Mouse (Mus musculus) liver, embryonic 13.5 days (tissue): ENCODE results near the gene P2rx7. TPM values are rescaled to one million over a fixed set of nuclear protein-coding genes. Genes with fewer than 3 reads are reported as not detected.

Source experiments
- ATAC-seq: fragments of 200-750 bp; cut with Nextera tagmentation; 2 replicates; pipeline ENCODE4 v1.8.0; 2017; ENCODE audit warnings: low read depth, mild to moderate bottlenecking, moderate number of reproducible peaks, moderate library complexity
- DNase-seq: peaks from one replicate; pipeline ENCODE4 v3.0.0; 2022
- H3K27ac ChIP-seq: fragments of 300-500 bp; sonication (generic); 2 replicates; pipeline ENCODE4 v1.5.1; 2015; ENCODE audit warnings: moderate library complexity, mild to moderate bottlenecking, inconsistent platforms
- H3K27me3 ChIP-seq: fragments of 300-500 bp; sonication (generic); 2 replicates; pipeline ENCODE4 v1.6.1; 2015; ENCODE audit warnings: mild to moderate bottlenecking, inconsistent platforms
- H3K36me3 ChIP-seq: fragments of 300-500 bp; sonication (generic); 2 replicates; pipeline ENCODE4 v1.6.1; 2015; ENCODE audit warnings: mild to moderate bottlenecking, inconsistent platforms
- H3K4me1 ChIP-seq: fragments of 300-500 bp; sonication (generic); replicated peaks from 2 replicates; pipeline ENCODE4 v1.6.1; 2015; ENCODE audit warnings: inconsistent platforms
- H3K4me2 ChIP-seq: fragments of 300-500 bp; sonication (generic); 2 replicates; pipeline ENCODE4 v1.6.1; 2015; ENCODE audit warnings: inconsistent platforms, mild to moderate bottlenecking, moderate library complexity
- H3K4me3 ChIP-seq: fragments of 300-500 bp; sonication (generic); replicated peaks from 2 replicates; pipeline ENCODE4 v1.5.1; 2015; ENCODE audit warnings: mild to moderate bottlenecking, inconsistent platforms
- H3K9ac ChIP-seq: fragments of 300-500 bp; sonication (generic); 2 replicates; pipeline ENCODE4 v1.6.1; 2015; ENCODE audit warnings: mild to moderate bottlenecking, inconsistent platforms
- H3K9me3 ChIP-seq: fragments of 300-500 bp; sonication (generic); replicated peaks from 2 replicates; pipeline ENCODE4 v1.6.1; 2016; ENCODE audit warnings: inconsistent platforms
- WGBS: fragments of 180-500 bp; shearing (Covaris S2); methylation state at CpG from one replicate; pipeline ENCODE4 v1.1.7; 2015; ENCODE audit not compliant: insufficient replicate concordance; 5-methylcytosine and 5-hydroxymethylcytosine counted together
- polyA plus RNA-seq: library from polyadenylated mRNA; unstranded; fragments of >200 nt; fragmentation: Nextera tagmentation; extraction: Ambion mirVana; gene quantifications from 2 replicates; pipeline ENCODE4 v1.2.1, GENCODE M21; 2015

Gene P2rx7
- 0.98 and 1.3 TPM in 2 replicates for polyA plus RNA-seq

DNA sequence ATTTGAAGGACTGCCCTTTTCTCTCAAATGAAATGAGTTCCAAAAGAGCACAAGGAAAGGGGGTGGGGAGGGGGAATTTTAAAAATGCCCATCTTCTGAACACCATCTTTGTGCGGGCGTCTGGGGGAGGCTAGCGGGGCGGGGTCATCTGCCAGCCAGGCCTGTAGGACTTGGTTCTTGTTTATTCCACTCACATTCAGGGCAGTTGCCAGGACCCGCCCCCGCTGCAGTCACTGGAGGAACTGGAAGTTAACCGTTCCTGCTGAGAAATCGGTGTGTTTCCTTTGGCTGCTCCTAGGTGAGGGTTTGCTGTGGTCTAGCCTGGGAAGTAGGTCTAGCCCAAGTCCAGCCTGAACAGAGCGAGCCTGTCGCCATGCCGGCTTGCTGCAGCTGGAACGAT, at the start of gene P2rx7:
TSS of gene P2rx7 (plus strand) at position 211 of the 400 bp plus-strand sequence.
- Histone ChIP-seq H3K9me3 (no peaks in the 10 kb centered on the region), H3K36me3 (no peaks in the 10 kb centered on the region), H3K27me3 (no peaks in the 10 kb centered on the region; the same call in 1 of the 2 replicates), H3K27ac (no peak within 1 kb of the TSS), H3K9ac (no peak within 1 kb of the TSS), H3K4me1 (peaks cover 28% of the 10 kb centered on the region), H3K4me2 (peak within 1 kb of the TSS; percentile 25; the same call in 1 of the 2 replicates), H3K4me3 (no peak within 1 kb of the TSS)
- ATAC-seq = no peak
- 38% methylated on average over 12 of the region's 12 CpGs for WGBS
- no peak for DNase-seq

DNA sequence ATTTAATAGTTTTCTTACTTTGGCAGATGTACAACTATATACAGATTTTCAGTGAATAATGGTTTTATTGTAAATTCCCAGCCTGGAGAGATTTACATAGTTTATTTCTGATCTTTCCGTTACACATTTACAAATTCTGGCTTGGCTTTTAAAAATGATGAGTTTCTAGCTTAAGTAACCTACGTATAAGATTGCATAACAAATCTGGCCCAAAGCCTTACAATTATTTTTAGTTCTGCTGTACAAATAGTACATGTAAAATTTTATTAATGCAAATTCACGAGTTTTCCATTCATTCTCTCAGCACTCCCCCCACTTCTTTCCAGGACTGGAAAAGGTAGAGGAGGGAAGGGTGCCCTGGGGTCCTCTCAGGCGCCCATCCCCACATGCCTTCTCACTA, 48.2 kb upstream of the P2rx7 start:
- Histone ChIP-seq H3K9me3 (no peaks in the 10 kb centered on the region), H3K27ac (no peak overlapping the region), H3K4me1 (no peaks in the 10 kb centered on the region), H3K9ac (no peak overlapping the region), H3K27me3 (no peaks in the 10 kb centered on the region), H3K36me3 (0 out of 2 replicates have a peak, but pooled peaks cover 3% of the 10 kb centered on the region), H3K4me3 (no peak overlapping the region), H3K4me2 (no peak overlapping the region)
- WGBS = 65% methylated on average over 4 of the region's 4 CpGs
- DNase-seq (no peak), ATAC-seq (no peak)

DNA sequence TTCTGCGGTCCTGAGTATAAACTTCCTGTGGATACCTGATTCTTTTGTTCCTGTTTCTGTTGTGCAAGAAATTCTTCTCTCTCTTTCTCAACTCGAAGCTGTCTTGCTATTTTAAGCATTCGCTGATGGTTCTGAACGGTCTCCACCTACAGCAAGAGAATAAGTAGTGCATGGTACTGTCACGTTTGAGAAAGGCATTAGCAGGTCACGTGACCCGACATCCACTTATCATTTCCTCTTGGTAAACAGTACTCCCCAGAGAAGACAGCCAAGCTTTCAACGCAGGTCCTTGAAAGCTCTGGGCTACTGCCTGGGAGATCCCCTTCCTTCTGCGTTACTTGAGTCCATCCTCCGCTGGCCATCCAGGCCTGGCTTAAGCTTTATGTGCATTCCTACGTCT, 41.5 kb upstream of the P2rx7 start:
- Histone ChIP-seq H3K27ac (no peak overlapping the region), H3K4me3 (no peak overlapping the region), H3K9me3 (no peaks in the 10 kb centered on the region), H3K36me3 (0 out of 2 replicates have a peak, but pooled peaks cover 3% of the 10 kb centered on the region), H3K4me2 (no peak overlapping the region), H3K4me1 (peaks cover 11% of the 10 kb centered on the region), H3K27me3 (no peaks in the 10 kb centered on the region), H3K9ac (no peak overlapping the region)
- DNase-seq (no peak), ATAC-seq (no peak)
- WGBS = 25% methylated on average over 11 of the region's 11 CpGs

DNA sequence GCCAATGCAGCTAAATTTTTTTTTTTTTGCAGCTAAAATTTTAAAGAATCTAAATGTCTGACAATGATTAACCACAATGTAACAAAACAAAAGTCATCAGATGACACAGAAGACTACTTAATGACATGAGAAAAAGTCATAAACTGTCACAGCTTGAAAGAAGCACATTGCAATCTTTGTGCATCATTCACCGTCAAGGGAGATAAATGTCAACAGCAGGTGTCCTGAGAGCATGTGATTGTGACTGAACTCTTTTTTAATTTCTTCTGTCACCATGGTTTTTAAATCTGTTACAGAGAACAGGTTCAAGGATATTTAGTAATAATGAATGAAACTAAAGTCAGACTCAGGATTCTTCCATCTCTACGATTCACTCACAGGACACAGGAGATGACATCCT, 38.8 kb upstream of the P2rx7 start:
- ATAC-seq (no peak), DNase-seq (no peak)
- peaks cover 11% of the 10 kb centered on the region for H3K4me1 ChIP-seq
- no peaks in the 10 kb centered on the region for H3K27me3 ChIP-seq
- H3K9ac ChIP-seq = no peak overlapping the region
- no peaks in the 10 kb centered on the region for H3K9me3 ChIP-seq
- WGBS = 66% methylated on average over 2 of the region's 2 CpGs
- H3K4me3 ChIP-seq = no peak overlapping the region
- H3K27ac ChIP-seq = no peak overlapping the region
- H3K36me3 ChIP-seq = no peaks in the 10 kb centered on the region
- H3K4me2 ChIP-seq = no peak overlapping the region

DNA sequence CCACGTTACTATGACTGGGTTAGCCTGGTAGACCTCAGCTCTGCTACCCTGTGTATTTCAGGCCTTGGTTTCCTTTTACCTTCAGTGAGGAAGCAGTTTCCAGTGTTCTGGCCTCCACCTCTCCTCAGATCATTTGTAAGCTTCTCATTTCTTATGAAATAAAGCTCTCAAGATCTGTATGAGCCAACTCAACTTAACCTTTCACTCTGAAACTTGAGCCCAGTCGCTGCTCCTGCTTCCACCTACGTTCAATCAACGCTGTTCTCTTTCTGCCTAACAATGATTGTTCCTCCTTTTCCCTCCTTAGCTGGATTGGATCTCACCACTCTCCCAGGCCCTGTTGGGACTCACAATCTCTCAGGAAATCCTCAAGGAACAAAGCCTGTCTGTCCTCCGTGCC, 32.1 kb upstream of the P2rx7 start:
- H3K27me3 ChIP-seq = peaks cover 17% of the 10 kb centered on the region
- 52% methylated on average over 5 of the region's 5 CpGs for WGBS
- no peak overlapping the region for H3K4me2 ChIP-seq
- ATAC-seq = no peak
- no peak overlapping the region for H3K27ac ChIP-seq
- H3K36me3 ChIP-seq = no peaks in the 10 kb centered on the region
- no peak for DNase-seq
- H3K9ac ChIP-seq = no peak overlapping the region
- peaks cover 14% of the 10 kb centered on the region for H3K4me1 ChIP-seq
- H3K4me3 ChIP-seq = no peak overlapping the region
- no peaks in the 10 kb centered on the region for H3K9me3 ChIP-seq

DNA sequence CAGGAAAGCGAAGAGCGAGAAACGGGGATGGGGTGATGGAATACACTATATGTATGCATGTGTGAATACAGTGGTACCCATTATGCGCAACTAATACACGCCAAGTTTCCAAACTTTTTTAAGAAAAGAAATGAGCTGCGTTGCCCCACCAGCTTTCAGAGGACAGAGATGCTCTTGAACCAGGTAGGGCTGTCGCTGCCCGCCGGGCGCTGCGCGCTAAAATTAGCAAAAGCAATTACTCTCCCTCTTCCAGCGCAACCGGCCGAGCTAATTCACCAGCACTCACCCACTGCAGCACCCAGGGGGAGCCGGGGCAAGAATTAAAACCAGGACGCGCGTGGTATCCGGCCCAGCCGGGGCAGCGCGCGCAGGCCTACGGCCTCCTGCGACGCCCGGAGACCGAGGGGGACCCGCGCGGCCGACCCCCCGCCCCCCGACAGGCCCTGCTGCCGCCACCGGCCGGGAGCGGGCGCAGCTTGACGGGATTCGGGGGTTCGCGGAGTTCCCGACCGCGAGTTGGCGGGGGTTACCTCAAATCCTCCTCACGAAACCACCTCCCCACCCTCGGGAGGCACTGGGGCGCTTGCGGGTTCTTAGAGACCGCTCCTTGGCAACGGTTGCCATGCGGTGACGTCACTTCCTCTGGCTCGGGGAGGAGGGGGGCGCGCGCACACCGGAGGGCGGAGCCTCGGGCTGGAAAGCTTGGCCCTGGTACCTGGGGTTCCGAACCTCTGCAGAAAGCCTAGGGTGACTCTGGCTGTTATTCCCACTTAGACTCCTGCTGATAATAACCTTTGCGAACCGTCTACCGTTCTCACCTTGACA, 29.6 kb upstream of the P2rx7 start, which contains the start of gene Ift81:
TSS of gene Ift81 (minus strand) at position 611 of the 825 bp plus-strand sequence.
- H3K4me2 ChIP-seq = peak within 1 kb of the TSS; percentile 94
- ATAC-seq (peak; percentile 89), DNase-seq (peak; percentile 83)
- 4% methylated on average over 67 of the region's 67 CpGs for WGBS
- peaks cover 17% of the 10 kb centered on the region for H3K27me3 ChIP-seq
- H3K4me3 ChIP-seq = peak within 1 kb of the TSS; percentile 69
- no peaks in the 10 kb centered on the region for H3K9me3 ChIP-seq
- peaks cover 14% of the 10 kb centered on the region for H3K4me1 ChIP-seq
- no peaks in the 10 kb centered on the region for H3K36me3 ChIP-seq
- H3K27ac ChIP-seq = no peak within 1 kb of the TSS
- H3K9ac ChIP-seq = peak within 1 kb of the TSS; percentile 71

DNA sequence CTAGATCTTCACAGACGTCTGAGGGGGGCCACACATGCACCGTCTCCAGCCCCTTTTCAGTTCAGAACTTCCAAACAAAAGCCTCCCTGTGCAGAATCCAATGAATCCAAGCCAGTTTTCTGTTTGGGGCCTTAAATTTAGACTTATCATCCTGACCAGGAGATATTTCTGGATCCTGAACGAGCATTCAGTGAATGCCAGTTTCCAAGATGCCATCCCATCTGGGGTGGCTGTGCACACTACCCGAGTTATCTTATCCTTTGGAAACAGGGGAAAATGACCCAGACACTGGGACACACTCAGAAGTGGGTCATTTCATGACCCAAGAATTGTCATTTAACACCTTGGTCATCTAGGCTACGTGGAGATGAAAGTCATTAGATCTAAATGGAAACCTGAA, 26.0 kb upstream of the P2rx7 start:
- no peak overlapping the region for H3K27ac ChIP-seq
- no peak overlapping the region for H3K4me2 ChIP-seq
- H3K9me3 ChIP-seq = no peaks in the 10 kb centered on the region
- DNase-seq = no peak
- H3K36me3 ChIP-seq = no peaks in the 10 kb centered on the region
- H3K4me3 ChIP-seq = no peak overlapping the region
- no peak for ATAC-seq
- peaks cover 13% of the 10 kb centered on the region for H3K27me3 ChIP-seq
- H3K4me1 ChIP-seq = peaks cover 19% of the 10 kb centered on the region
- 63% methylated on average over 5 of the region's 5 CpGs for WGBS
- no peak overlapping the region for H3K9ac ChIP-seq

DNA sequence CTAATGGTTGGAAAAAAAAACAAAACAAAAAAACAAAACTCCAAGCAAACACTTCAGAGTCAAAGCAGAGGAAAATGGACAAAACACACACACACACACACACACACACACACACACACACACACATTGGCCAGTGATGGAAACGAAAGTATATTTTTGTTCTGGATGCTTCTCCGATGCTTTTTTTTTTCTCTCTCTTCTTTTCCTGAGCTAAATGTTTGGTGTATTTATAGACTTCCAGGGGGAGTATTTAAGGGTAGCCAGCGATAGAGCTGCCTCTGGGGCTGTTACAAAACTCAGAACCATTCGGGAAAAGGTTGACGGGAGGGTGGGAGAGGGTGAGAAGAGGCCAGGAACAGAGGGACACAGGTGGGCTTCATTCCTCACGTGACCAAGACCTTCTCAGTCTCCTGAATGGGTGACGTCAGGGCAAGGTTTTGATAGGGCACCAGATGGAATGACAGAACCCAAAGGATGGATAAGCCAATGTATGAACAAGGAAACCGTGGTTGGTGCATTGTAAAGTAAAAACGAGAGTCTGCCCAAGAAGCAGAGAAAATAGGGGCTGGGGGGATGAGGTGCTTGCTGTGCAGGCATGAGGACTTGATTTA, 23.9 kb upstream of the P2rx7 start:
- Histone ChIP-seq H3K4me3 (no peak overlapping the region), H3K36me3 (no peaks in the 10 kb centered on the region), H3K27ac (no peak overlapping the region), H3K4me1 (peaks cover 20% of the 10 kb centered on the region), H3K27me3 (0 out of 2 replicates have a peak, but pooled peaks cover 3% of the 10 kb centered on the region), H3K4me2 (no peak overlapping the region), H3K9me3 (no peaks in the 10 kb centered on the region), H3K9ac (no peak overlapping the region)
- DNase-seq (no peak), ATAC-seq (no peak)
- 64% methylated on average over 9 of the region's 9 CpGs for WGBS

DNA sequence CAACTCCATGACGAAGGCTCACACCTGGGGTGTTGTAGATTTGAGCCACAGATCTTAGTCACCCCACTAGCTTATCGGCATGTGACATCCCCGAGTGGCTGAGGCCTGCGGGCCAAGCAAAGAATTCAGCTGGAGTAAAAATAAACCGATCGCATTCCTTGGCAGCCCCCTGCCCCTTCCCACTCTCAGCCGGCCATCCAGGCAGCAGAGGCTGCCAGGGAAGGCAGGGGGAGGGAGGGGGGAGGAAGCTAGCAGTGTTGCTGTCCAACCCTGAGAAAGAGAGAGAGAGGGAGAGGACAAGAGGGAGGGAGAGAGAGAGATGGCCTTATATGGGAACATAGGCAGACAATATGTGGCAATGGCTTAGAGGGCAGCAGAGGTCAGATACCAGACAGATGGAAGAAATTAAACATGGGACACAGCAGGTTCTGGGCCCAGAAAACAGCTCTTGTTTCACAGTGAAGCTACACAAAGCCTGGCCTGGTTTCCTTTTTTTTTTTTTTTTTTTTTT, 22.3 kb upstream of the P2rx7 start:
- peak overlapping the region; percentile 7; the same call in 1 of the 2 replicates for H3K27ac ChIP-seq
- H3K4me3 ChIP-seq = no peak overlapping the region
- 31% methylated on average over 7 of the region's 7 CpGs for WGBS
- ATAC-seq (no peak), DNase-seq (no peak)
- no peaks in the 10 kb centered on the region for H3K27me3 ChIP-seq
- H3K4me1 ChIP-seq = peaks cover 25% of the 10 kb centered on the region
- H3K9me3 ChIP-seq = no peaks in the 10 kb centered on the region
- no peak overlapping the region for H3K9ac ChIP-seq
- no peak overlapping the region for H3K4me2 ChIP-seq
- H3K36me3 ChIP-seq = no peaks in the 10 kb centered on the region

DNA sequence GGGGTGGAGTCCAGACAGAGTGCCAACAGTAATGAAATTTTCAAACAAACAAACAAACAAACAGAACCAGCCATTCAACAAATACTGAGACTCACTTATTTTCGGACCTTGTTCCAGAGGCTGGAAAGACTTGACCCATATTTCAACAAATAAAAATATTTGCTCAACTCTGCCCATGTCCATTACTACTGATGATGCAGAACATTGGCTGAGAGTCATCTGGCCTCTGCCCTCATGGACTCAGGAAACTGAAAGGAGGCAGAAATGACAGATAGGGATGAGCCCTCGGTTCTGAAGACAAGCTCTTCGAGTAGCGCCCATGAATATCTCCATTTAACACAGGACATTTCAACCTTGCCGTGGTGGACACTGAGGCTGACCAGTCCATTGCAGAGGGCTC, 21.2 kb upstream of the P2rx7 start:
- ATAC-seq (no peak), DNase-seq (no peak)
- Histone ChIP-seq H3K4me1 (peaks cover 25% of the 10 kb centered on the region), H3K4me2 (no peak overlapping the region), H3K27ac (no peak overlapping the region), H3K27me3 (no peaks in the 10 kb centered on the region), H3K4me3 (no peak overlapping the region), H3K9ac (no peak overlapping the region), H3K9me3 (no peaks in the 10 kb centered on the region), H3K36me3 (no peaks in the 10 kb centered on the region)
- WGBS = 66% methylated on average over 5 of the region's 5 CpGs

DNA sequence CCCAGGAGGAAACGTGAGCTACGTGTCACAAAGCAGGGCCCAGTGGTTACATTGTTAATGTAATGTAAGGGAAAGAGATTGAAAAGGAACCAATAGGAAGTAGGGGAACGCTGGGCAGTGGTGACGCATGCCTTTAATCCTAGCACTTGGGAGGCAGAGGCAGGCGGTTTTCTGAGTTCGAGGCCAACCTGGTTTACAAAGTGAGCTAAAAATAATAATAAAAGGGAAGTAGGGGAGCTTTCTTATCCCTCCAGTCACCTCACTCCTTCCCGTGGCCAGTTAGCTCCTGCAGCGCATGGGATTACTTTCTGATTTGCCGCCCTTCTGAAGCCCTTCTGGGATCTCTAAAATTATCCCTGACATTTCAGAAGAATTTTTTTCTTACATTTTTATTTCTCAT, 19.9 kb upstream of the P2rx7 start:
- 41% methylated on average over 9 of the region's 9 CpGs for WGBS
- no peaks in the 10 kb centered on the region for H3K36me3 ChIP-seq
- no peak for DNase-seq
- peaks cover 25% of the 10 kb centered on the region for H3K4me1 ChIP-seq
- no peak overlapping the region for H3K9ac ChIP-seq
- H3K4me2 ChIP-seq = no peak overlapping the region
- H3K27me3 ChIP-seq = no peaks in the 10 kb centered on the region
- no peaks in the 10 kb centered on the region for H3K9me3 ChIP-seq
- ATAC-seq = no peak
- no peak overlapping the region for H3K4me3 ChIP-seq
- H3K27ac ChIP-seq = no peak overlapping the region
